Mouse (Mus musculus): ENCODE results near the gene Pdzk1ip1. TPM values are rescaled to one million over a fixed set of nuclear protein-coding genes. Genes with fewer than 3 reads are reported as not detected.

Pdzk1ip1 gene
- polyA plus RNA-seq, 1 experiment from 2014 or later = 3.5 TPM

DNA sequence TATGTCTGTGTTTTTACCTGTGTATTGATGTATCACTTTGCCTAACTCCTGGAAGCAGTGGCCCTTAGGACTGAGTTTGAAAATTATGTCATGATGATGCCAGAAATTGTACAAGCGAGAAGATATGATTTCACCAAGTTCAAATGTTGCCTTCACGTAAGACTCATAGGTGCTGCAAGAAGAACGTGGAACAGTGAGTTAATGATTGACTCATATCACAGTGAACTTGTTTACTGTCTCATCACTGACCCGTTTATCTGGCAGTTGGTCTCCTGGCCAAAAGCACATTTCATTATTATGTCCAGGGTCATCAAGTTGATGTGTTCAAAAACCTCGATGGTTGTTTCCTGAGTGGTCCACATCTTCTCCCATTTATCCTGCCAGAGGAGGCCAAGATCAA is 33.1 kb downstream of the Pdzk1ip1 start:
- DNase-seq (ENCODE audit: low spot score) = no peak

DNA sequence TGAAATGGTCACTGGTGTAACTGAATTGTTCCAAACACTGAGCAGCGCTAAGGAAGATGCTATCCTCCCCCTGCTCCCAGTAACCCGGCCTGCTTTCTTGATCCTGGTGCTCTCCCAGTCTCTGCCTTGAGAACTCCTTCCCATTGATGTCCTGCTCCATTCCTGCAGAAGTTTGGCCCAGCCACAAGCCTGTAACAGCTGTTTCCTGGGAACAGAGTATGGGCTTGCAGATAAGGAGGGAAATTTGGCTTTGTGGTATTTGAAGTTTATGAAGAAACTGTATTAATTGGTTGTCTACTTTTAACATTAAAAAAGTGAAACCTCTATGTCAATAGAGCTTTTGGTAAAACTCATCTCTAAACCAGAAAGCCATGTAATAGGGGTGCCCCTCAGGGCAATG is 35.0 kb downstream of the Pdzk1ip1 start:
- DNase-seq (ENCODE audit: low spot score) = no peak

DNA sequence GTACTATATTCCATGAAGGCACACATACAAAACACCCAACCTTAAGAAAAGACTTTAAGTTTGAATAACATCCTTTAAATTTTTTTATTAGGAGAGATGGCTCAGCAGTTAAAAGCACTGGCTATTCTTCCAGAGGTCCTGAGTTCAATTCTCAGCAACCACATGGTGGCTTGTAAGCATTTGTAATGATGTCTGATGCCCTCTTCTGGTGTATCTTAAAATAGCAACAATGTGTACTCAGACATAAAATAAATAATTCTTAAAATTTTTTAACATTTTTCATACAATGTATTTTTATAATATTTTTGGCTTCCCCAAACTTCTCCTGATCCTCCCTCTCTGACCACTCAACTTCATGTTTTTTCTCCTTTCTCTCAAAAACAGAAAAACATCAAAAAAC is 36.2 kb downstream of the Pdzk1ip1 start:
- no peak for DNase-seq (ENCODE audit: low spot score)

DNA sequence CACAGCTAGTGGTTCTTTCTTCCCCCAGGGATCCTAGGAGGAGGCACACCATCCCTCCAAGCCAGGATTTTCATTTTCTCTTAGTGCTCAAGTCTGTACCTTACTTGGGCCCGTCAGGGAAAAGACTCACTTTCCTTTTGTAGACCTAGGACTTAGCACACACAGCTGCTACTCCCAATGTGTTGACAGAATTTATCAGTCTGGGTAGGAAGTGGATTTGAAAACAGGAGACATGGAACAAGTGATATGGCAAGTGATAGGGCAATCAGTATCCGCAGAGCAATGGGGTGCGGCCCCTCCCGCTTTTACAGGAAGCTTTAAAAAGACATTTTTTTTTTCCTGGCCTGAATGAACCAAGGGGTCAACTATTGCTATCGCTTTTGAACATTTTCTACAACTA is 44.6 kb downstream of the Pdzk1ip1 start:
- DNase-seq (ENCODE audit: low spot score) = no peak

DNA sequence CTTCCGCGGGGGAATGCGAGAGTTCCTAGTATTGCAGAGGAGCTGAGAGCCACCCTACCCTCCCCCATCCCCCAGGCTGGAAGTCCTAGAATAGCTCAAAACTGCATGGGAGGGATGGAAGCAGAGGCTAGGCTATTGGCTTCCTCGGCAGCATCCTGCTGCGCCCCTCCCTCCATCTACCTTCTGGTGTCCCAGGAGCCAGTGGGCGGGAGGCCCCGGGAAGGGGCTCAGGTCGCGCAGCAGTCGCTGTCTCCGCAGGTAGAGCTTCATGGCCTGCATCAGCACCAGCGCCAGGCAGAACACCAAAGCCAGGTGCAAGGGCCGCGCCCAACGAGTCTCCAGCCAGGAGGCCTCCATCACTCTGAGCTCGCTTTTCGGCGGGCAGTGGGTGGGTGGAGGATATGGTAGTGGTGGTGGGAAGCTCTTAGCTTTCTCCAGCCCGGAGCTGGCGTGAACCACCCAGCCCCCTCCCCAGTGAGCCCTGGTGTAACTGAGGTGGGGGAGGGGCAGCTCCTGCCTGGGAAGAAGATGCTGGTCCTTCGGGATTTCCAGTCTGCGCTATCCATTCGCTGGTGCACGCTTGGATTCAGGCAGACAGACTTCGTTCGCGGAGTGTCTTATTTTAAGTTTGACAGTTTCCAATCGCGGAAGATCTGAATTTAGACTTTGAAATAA is 45.2 kb downstream of the Pdzk1ip1 start, which contains the start of gene Cyp4x1:
Cyp4x1 (minus strand) TSS at position 661 of the 675 bp plus-strand sequence.
- DNase-seq (ENCODE audit: low spot score) = no peak

DNA sequence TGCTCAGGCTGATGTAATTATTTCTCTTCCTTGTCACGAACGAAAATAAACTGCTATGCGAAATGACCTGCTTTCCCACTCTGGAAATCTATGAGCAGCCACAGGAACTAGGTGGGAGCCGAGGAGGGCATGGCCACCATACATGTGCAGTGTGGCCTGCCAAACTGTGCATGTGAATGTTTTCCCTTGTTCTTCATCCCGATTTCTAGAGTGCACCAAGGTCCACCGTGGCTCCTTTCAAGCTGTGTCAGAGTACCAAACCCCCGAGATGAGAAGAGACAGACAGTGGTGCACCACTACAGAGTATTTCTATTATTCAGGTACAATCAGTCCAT is 45.8 kb downstream of the Pdzk1ip1 start:
- no peak for DNase-seq (ENCODE audit: low spot score)

Other genes with a start within 250 kb of the Pdzk1ip1 start
- 0.05 TPM in 1 of 2 replicates, not detected in the other for gene Foxd2, start 179.8 kb upstream of the Pdzk1ip1 start, polyA plus RNA-seq (2015; fragmentation: Nextera tagmentation; extraction: Ambion mirVana)
- gene Foxe3, start 162.7 kb upstream of the Pdzk1ip1 start, polyA plus RNA-seq (2015; fragmentation: Nextera tagmentation; extraction: Ambion mirVana) = not detected in 2 replicates
- 120 and 126 TPM in 2 replicates for gene Cmpk1, start 101.5 kb upstream of the Pdzk1ip1 start, polyA plus RNA-seq (2015; fragmentation: Nextera tagmentation; extraction: Ambion mirVana)
- gene Stil, start 88.5 kb upstream of the Pdzk1ip1 start, polyA plus RNA-seq (2015; fragmentation: Nextera tagmentation; extraction: Ambion mirVana) = 10.2 and 10.9 TPM in 2 replicates
- gene Tal1, start 32.3 kb upstream of the Pdzk1ip1 start, polyA plus RNA-seq (2015; fragmentation: Nextera tagmentation; extraction: Ambion mirVana) = 0.08 and 0.13 TPM in 2 replicates
- not detected in 2 replicates for gene Cyp4x1, start 45.6 kb downstream of the Pdzk1ip1 start, polyA plus RNA-seq (2015; fragmentation: Nextera tagmentation; extraction: Ambion mirVana)
- gene Cyp4a29, start 153.4 kb downstream of the Pdzk1ip1 start, polyA plus RNA-seq (2015; fragmentation: Nextera tagmentation; extraction: Ambion mirVana) = not detected in 2 replicates
- 0.10 TPM in 1 of 2 replicates, not detected in the other for gene Cyp4a12a, start 210.3 kb downstream of the Pdzk1ip1 start, polyA plus RNA-seq (2015; fragmentation: Nextera tagmentation; extraction: Ambion mirVana)

Measured in thymus, postnatal 0 days (tissue).